ENCODE assay signal across 8 mouse cellular contexts in genomic region chr13:72628462-72628916, GRCm38 (mm10). TPM values are rescaled to one million over a fixed set of nuclear protein-coding genes. Genes with fewer than 3 reads are reported as not detected.
DNase-seq lines count a peak whose midpoint lies in the region; ATAC-seq lines count a peak whose summit lies in the region.

Irx2 (plus strand) TSS chr13:72628820.

- peak within 1 kb of the TSS; percentile 90 for H3K4me2 ChIP-seq in heart, embryonic 11.5 days
- H3K4me2 ChIP-seq in kidney, embryonic 14.5 days (replicated peaks; ENCODE audit: low read depth, low read length): peak within 1 kb of the TSS; percentile 96
- peak within 1 kb of the TSS; percentile 95 for H3K4me2 ChIP-seq in stomach, embryonic 16.5 days (ENCODE audit: low read depth, low read length)

- peaks cover 53% of the 10 kb centered on the region for H3K4me1 ChIP-seq in embryonic facial prominence, embryonic 10.5 days
- peaks cover 3% of the 10 kb centered on the region for H3K4me1 ChIP-seq in heart, embryonic 11.5 days (ENCODE audit: control insufficient read depth, insufficient read depth, low read length)
- H3K4me1 ChIP-seq in kidney, embryonic 14.5 days (ENCODE audit: control insufficient read depth, insufficient read depth, low read length): 0 out of 2 replicates have a peak, but pooled peaks cover 9% of the 10 kb centered on the region
- peaks cover 14% of the 10 kb centered on the region for H3K4me1 ChIP-seq in stomach, embryonic 16.5 days (ENCODE audit: control insufficient read depth, insufficient read depth, low read length)

- H3K27me3 ChIP-seq in embryonic facial prominence, embryonic 10.5 days (replicated peaks; ENCODE audit: low read depth, poor library complexity, severe bottlenecking): peaks cover 100% of the 10 kb centered on the region
- peaks cover 88% of the 10 kb centered on the region for H3K27me3 ChIP-seq in heart, embryonic 11.5 days (ENCODE audit: control insufficient read depth, insufficient read depth, low read length)
- peaks cover 98% of the 10 kb centered on the region for H3K27me3 ChIP-seq in kidney, embryonic 14.5 days (ENCODE audit: control insufficient read depth, insufficient read depth, low read length)
- peaks cover 93% of the 10 kb centered on the region for H3K27me3 ChIP-seq in stomach, embryonic 16.5 days (ENCODE audit: control insufficient read depth, insufficient read depth, low read length)

- under 1% methylated on average over 43 of the region's 45 CpGs for WGBS in embryonic facial prominence, embryonic 10.5 days
- WGBS in heart, embryonic 11.5 days (ENCODE audit: insufficient replicate concordance): 1% methylated on average over 22 of the region's 45 CpGs
- WGBS in kidney, embryonic 14.5 days: under 1% methylated on average over 37 of the region's 45 CpGs
- under 1% methylated on average over 38 of the region's 45 CpGs for WGBS in stomach, embryonic 16.5 days

- peak within 1 kb of the TSS; percentile 79 for H3K9ac ChIP-seq in heart, embryonic 11.5 days (ENCODE audit: low read depth, low read length)
- H3K9ac ChIP-seq in kidney, embryonic 14.5 days (ENCODE audit: low read depth, low read length): peak within 1 kb of the TSS; percentile 55
- peak within 1 kb of the TSS; percentile 73 for H3K9ac ChIP-seq in stomach, embryonic 16.5 days (ENCODE audit: low read length)

- H3K9me3 ChIP-seq in embryonic facial prominence, embryonic 10.5 days: no peaks in the 10 kb centered on the region
- H3K9me3 ChIP-seq in heart, embryonic 11.5 days (replicated peaks; ENCODE audit: control insufficient read depth, low read length): no peaks in the 10 kb centered on the region
- H3K9me3 ChIP-seq in kidney, embryonic 14.5 days (ENCODE audit: control insufficient read depth, low read length): no peaks in the 10 kb centered on the region
- no peaks in the 10 kb centered on the region for H3K9me3 ChIP-seq in stomach, embryonic 16.5 days (replicated peaks; ENCODE audit: control insufficient read depth, low read length)

- H3K36me3 ChIP-seq in embryonic facial prominence, embryonic 10.5 days (replicated peaks): no peaks in the 10 kb centered on the region
- no peaks in the 10 kb centered on the region for H3K36me3 ChIP-seq in heart, embryonic 11.5 days (ENCODE audit: control insufficient read depth, insufficient read depth, low read length)
- no peaks in the 10 kb centered on the region for H3K36me3 ChIP-seq in kidney, embryonic 14.5 days (ENCODE audit: control insufficient read depth, insufficient read depth, low read length)
- H3K36me3 ChIP-seq in stomach, embryonic 16.5 days (ENCODE audit: control insufficient read depth, insufficient read depth, low read length): no peaks in the 10 kb centered on the region

- H3K27ac ChIP-seq in embryonic facial prominence, embryonic 10.5 days (replicated peaks): peak within 1 kb of the TSS; percentile 82
- peak within 1 kb of the TSS; percentile 74 for H3K27ac ChIP-seq in heart, embryonic 11.5 days (ENCODE audit: low read depth, low read length)
- no peak within 1 kb of the TSS for H3K27ac ChIP-seq in kidney, embryonic 14.5 days (ENCODE audit: low read depth, low read length)
- H3K27ac ChIP-seq in stomach, embryonic 16.5 days (ENCODE audit: low read length): peak within 1 kb of the TSS; percentile 27; the same call in 1 of the 2 replicates

- DNase-seq in thymus, postnatal 25 days: peak; percentile 6
- DNase-seq in thymus, postnatal 4 days: no peak
- DNase-seq in embryonic facial prominence, embryonic 10.5 days (ENCODE audit: low spot score): peak; percentile 95
- peak; percentile 88 for DNase-seq in lung, postnatal 10 days
- no peak for DNase-seq in left cerebral cortex, adult 9 months (ENCODE audit: low spot score in 2 of 2)

- ATAC-seq in heart, embryonic 11.5 days (replicated peaks; ENCODE audit: insufficient number of reproducible peaks, low FRiP score, low TSS enrichment): peak; percentile 86
- ATAC-seq in kidney, embryonic 14.5 days (ENCODE audit: low FRiP score, low TSS enrichment): peak; percentile 93
- peak; percentile 94 for ATAC-seq in stomach, embryonic 16.5 days (ENCODE audit: insufficient read depth, low FRiP score)

- H3K4me3 ChIP-seq in embryonic facial prominence, embryonic 10.5 days: peak within 1 kb of the TSS; percentile 73
- H3K4me3 ChIP-seq in heart, embryonic 11.5 days (ENCODE audit: low read depth, low read length): peak within 1 kb of the TSS; percentile 73
- peak within 1 kb of the TSS; percentile 49 for H3K4me3 ChIP-seq in kidney, embryonic 14.5 days (ENCODE audit: low read length)
- peak within 1 kb of the TSS; percentile 58 for H3K4me3 ChIP-seq in stomach, embryonic 16.5 days (replicated peaks; ENCODE audit: low read length)

RNA-seq across cellular contexts. Expression of gene Irx2, which starts in this region (rescaled TPM):
- polyA plus RNA-seq in embryonic facial prominence, embryonic 10.5 days (2016; fragmentation: Nextera tagmentation; extraction: Ambion mirVana): 4.8 and 8.2 TPM in 2 replicates
- polyA plus RNA-seq in heart, embryonic 11.5 days (2014; fragmentation: Nextera tagmentation; extraction: Ambion mirVana): 11.0 and 13.3 TPM in 2 replicates
- 3.9 and 5.4 TPM in 2 replicates for polyA plus RNA-seq in kidney, embryonic 14.5 days (2014; fragmentation: Nextera tagmentation; extraction: Ambion mirVana)
- polyA plus RNA-seq in stomach, embryonic 16.5 days (2015; fragmentation: Nextera tagmentation; extraction: Ambion mirVana): 1.1 and 1.8 TPM in 2 replicates

Comparison
In these comparisons a context has a peak if more than half of its experiments do, and no peak if none do; other contexts are left out.
1. DNase-seq: peak in thymus, postnatal 25 days (single experiment), embryonic facial prominence, embryonic 10.5 days (single experiment) and lung, postnatal 10 days (single experiment); none in thymus, postnatal 4 days (single experiment) and left cerebral cortex, adult 9 months (0 of 2).
2. Peak in every context shown above with its lines, with median percentiles within 50 percentile points of each other: H3K4me3 ChIP-seq, ATAC-seq, H3K4me2 ChIP-seq and H3K9ac ChIP-seq.